Mouse (Mus musculus) macrophage (primary cell): ENCODE measurements around the gene Pcsk1. TPM values are rescaled to one million over a fixed set of nuclear protein-coding genes. Genes with fewer than 3 reads are reported as not detected.

ENCODE experiments used
- H3K27ac ChIP-seq: fragments of 350-480 bp; formaldehyde crosslinking; 2 replicates; pipeline ENCODE4 v1.9.0; 2021
- H3K36me3 ChIP-seq: fragments of 350-480 bp; formaldehyde crosslinking; 2 replicates; pipeline ENCODE4 v1.9.0; 2021; ENCODE audit errors: inconsistent target
- H3K4me3 ChIP-seq: fragments of 350-480 bp; formaldehyde crosslinking; 2 replicates; pipeline ENCODE4 v1.9.0; 2021; ENCODE audit errors: inconsistent target
- H3K79me2 ChIP-seq: fragments of 350-480 bp; formaldehyde crosslinking; 2 replicates; pipeline ENCODE4 v1.9.0; 2021; ENCODE audit errors: inconsistent target
- WGBS: methylation state at CpG from one replicate; pipeline ENCODE4 v1.1.7; 2026; ENCODE audit warnings: inconsistent platforms; ENCODE audit not compliant: missing documents; 5-methylcytosine and 5-hydroxymethylcytosine counted together
- polyA plus RNA-seq: library from polyadenylated mRNA; stranded (reverse); fragments of 250-400 nt; gene quantifications from 3 replicates; pipeline ENCODE4 v1.2.4, GENCODE M21; 2018; ENCODE audit warnings: inconsistent platforms
- total RNA-seq, 78 experiments: library from RNA; depleted of rRNA; stranded (reverse); fragments of 250-400 nt; gene quantifications; 1 replicate in 9 of 78; 2 replicates in 24 of 78; 3 replicates in 43 of 78; 4 replicates in 2 of 78; pipeline ENCODE4 v1.2.4; 2018; ENCODE audit warnings: inconsistent platforms in 56 of 78

The Pcsk1 gene
- under 1 TPM in 1 of 26 experiments, not detected in 25; 0.33 TPM for total RNA-seq (2018; cell fraction: chromatin; rRNA removed)
- total RNA-seq (2018; cell fraction: cytosol; rRNA removed), result under 1 TPM in 16 of 26 experiments, not detected in 10; 0.03 to 0.14 (median 0.06) TPM
- under 1 TPM in 7 of 26 experiments, not detected in 19; 0.11 to 0.61 (median 0.12) TPM for total RNA-seq (2018; cell fraction: nucleus; rRNA removed)
- 0.03 to 0.12 TPM in 2 of 3 replicates, not detected in the other for polyA plus RNA-seq

GRCm38 (mm10) chr13:75089721-75090410, at the start of gene Pcsk1:
Gene Pcsk1 (plus strand): TSS chr13:75089826.
- WGBS, result 7% methylated on average over 28 of the region's 28 CpGs
- Histone ChIP-seq H3K27ac (no peak within 1 kb of the TSS), H3K4me3 (peak within 1 kb of the TSS; percentile 20; the same call in 1 of the 2 replicates), H3K79me2 (no peaks in the 10 kb centered on the region), H3K36me3 (no peaks in the 10 kb centered on the region)

DNA sequence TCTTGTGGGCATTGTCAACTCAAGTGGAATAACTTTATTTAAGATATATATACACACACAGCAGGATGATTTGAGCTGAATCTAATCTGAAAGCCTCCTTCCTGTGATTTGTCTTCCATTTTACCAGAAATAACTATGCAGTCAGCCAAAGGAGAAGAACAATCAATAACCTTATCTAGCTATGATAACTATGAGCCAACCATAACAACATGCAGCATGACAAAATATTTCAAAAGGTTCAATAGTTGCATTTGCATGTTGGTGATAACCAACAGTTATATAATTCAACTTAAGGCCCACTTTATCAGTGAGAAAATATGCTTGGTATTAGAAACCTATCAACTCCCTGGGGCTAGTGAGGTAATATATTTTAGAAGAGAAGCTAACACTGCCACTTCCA, 30.8 kb upstream of the Pcsk1 start:
- no peak overlapping the region for H3K4me3 ChIP-seq
- no peak overlapping the region for H3K27ac ChIP-seq
- no peaks in the 10 kb centered on the region for H3K79me2 ChIP-seq
- no peaks in the 10 kb centered on the region for H3K36me3 ChIP-seq

GRCm38 (mm10) chr13:75063947-75064346, 25.7 kb upstream of the Pcsk1 start:
- WGBS, result 84% methylated on average over 3 of the region's 3 CpGs
- Histone ChIP-seq H3K27ac (no peak overlapping the region), H3K4me3 (no peak overlapping the region), H3K79me2 (no peaks in the 10 kb centered on the region), H3K36me3 (no peaks in the 10 kb centered on the region)

- Histone ChIP-seq H3K4me3 (no peak overlapping the region), H3K36me3 (no peaks in the 10 kb centered on the region), H3K79me2 (no peaks in the 10 kb centered on the region), H3K27ac (no peak overlapping the region)
- WGBS, result 33% methylated on average over 6 of the region's 6 CpGs
These were observed 1.0 kb upstream of the Pcsk1 start for GRCm38 (mm10) chr13:75088597-75088996.

GRCm38 (mm10) chr13:75090411-75090779, 769 bp downstream of the Pcsk1 start:
- no peaks in the 10 kb centered on the region for H3K36me3 ChIP-seq
- 4% methylated on average over 12 of the region's 12 CpGs for WGBS
- no peak overlapping the region for H3K27ac ChIP-seq
- H3K4me3 ChIP-seq, result peak overlapping the region; percentile 20; the same call in 1 of the 2 replicates
- H3K79me2 ChIP-seq, result no peaks in the 10 kb centered on the region

DNA sequence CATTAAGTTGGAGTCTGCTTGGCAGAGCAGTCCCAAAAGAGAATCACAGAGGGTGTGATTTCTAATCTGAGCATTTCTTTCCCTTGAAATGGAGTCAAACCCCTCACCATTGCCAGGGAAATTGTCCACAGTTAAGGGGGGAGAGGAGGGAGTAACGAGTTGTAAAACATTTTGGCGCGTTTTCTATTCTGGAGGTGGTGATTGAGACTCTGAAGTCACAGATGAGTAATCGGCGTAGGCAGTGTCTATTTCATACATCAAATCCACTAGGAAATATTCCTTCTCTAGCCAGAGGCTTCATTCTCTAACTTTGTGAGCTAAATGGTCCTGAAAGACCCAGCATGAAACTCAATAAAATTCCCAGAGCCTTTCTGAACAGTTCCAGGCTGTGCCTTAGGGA, 1.4 kb downstream of the Pcsk1 start:
- Histone ChIP-seq H3K4me3 (no peak overlapping the region), H3K36me3 (no peaks in the 10 kb centered on the region), H3K27ac (no peak overlapping the region), H3K79me2 (no peaks in the 10 kb centered on the region)
- 81% methylated on average over 5 of the region's 5 CpGs for WGBS

GRCm38 (mm10) chr13:75095487-75095886, 5.9 kb downstream of the Pcsk1 start:
- Histone ChIP-seq H3K79me2 (no peaks in the 10 kb centered on the region), H3K4me3 (no peak overlapping the region), H3K27ac (no peak overlapping the region), H3K36me3 (no peaks in the 10 kb centered on the region)

GRCm38 (mm10) chr13:75113114-75113513, 23.5 kb downstream of the Pcsk1 start:
- Histone ChIP-seq H3K27ac (no peak overlapping the region), H3K4me3 (no peak overlapping the region), H3K79me2 (no peaks in the 10 kb centered on the region), H3K36me3 (no peaks in the 10 kb centered on the region)
- WGBS, result 43% methylated on average over 2 of the region's 2 CpGs

DNA sequence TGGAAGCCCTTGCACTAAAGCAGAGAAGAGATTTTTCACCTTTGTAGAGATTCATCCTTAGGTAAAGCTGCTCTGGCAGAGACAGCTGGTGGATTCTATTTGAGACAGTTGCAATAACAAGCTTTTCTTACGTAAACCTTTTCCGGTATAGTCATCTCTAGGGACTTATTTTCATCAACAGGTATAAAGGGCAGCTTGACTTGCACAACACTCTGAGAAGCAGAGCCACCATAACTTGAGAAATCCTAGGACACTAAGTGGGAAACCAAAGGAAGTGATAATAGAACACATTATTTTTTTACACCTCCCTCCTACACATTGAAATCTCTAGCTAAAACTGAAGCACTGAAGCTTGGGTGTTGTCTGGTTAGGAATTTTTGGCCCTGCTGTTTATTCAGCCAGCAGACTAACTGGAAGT, 24.4 kb downstream of the Pcsk1 start:
- no peaks in the 10 kb centered on the region for H3K79me2 ChIP-seq
- no peaks in the 10 kb centered on the region for H3K36me3 ChIP-seq
- WGBS, result 95% methylated on average over 2 of the region's 2 CpGs
- H3K27ac ChIP-seq, result no peak overlapping the region
- H3K4me3 ChIP-seq, result no peak overlapping the region

GRCm38 (mm10) chr13:75114838-75115237, 25.2 kb downstream of the Pcsk1 start:
- H3K36me3 ChIP-seq, result no peaks in the 10 kb centered on the region
- H3K4me3 ChIP-seq, result no peak overlapping the region
- WGBS, result 63% methylated on average over 1 of the region's 1 CpGs
- H3K27ac ChIP-seq, result no peak overlapping the region
- no peaks in the 10 kb centered on the region for H3K79me2 ChIP-seq

GRCm38 (mm10) chr13:75135833-75136232, 46.2 kb downstream of the Pcsk1 start:
- Histone ChIP-seq H3K36me3 (no peaks in the 10 kb centered on the region), H3K27ac (no peak overlapping the region), H3K79me2 (no peaks in the 10 kb centered on the region), H3K4me3 (no peak overlapping the region)

GRCm38 (mm10) chr13:75160661-75161060, 71.0 kb downstream of the Pcsk1 start:
- no peaks in the 10 kb centered on the region for H3K36me3 ChIP-seq
- H3K27ac ChIP-seq, result no peak overlapping the region
- 81% methylated on average over 1 of the region's 1 CpGs for WGBS
- no peak overlapping the region for H3K4me3 ChIP-seq
- no peaks in the 10 kb centered on the region for H3K79me2 ChIP-seq

DNA sequence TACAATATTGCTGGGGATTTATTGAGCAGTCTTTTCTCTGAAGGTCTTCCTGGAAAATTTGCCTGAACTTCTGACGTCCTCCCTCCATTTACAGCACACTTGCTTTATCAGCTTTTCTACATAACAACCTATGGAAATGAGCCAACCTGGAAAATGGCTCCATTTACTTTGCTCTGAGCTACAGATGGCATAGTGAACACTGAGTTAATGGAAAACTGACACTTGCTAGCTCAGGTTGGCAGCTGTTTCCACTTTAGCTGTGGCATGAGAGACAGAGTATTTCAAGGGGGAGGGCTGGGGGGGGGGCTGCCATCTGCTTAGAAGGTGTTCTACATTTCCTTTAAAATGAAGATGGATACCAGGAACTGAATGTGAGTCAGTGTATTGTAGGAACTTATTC, 73.8 kb downstream of the Pcsk1 start:
- WGBS, result 82% methylated on average over 1 of the region's 1 CpGs
- Histone ChIP-seq H3K27ac (no peak overlapping the region), H3K36me3 (no peaks in the 10 kb centered on the region), H3K79me2 (no peaks in the 10 kb centered on the region), H3K4me3 (no peak overlapping the region)
